Mouse (Mus musculus): ENCODE results near the gene Thsd4.

DNA sequence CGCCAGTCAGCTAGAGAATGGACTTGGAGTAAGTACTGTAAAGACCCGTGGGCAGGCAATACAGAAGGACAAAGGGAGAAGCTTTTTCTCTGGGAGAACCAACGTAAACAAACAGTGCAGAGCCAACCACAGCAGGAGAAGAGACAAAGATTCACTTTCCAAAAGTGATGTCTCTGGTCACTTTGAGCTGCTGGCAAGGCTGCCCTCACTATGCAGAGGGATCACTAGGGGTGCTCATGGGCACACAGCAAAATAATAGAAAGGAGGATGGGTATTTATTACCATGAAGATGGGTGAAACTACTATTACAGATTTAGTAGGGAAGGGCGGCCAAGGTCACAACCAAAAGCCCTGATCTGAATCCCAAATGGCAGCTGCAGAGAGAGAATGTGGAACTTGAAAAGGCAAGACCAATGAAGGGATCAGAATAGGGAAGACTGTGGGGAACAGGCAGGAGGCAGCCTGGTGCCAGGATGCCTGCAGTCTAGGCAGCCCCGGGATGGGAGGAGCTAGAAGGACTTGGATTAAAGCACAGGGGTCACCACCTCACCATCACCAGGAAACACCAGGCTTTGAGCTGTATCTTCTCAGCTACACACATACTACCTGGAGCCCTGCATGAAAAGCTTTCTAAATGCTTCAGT is 450.1 kb downstream of the Thsd4 start:
- TF ChIP-seq CTCF (IDR thresholded peaks at IDR 0.05; ENCODE audit: low read depth), result no peak
- TF ChIP-seq EP300 (IDR thresholded peaks at IDR 0.05; ENCODE audit: low read depth), result no peak
